Mouse (Mus musculus) left cerebral cortex, adult 18-20 months (tissue): ENCODE results near the gene Nfe2l2. TPM values are rescaled to one million over a fixed set of nuclear protein-coding genes. Genes with fewer than 3 reads are reported as not detected.

Source experiments
- microRNA-seq, 2 experiments: library from miRNA; unstranded; fragments of <30 nt; microRNA quantifications; one replicate each; pipeline ENCODE4 v1.2.0; 2021
- total RNA-seq, 2 experiments: library from RNA; stranded (reverse); gene quantifications; 2 replicates each; pipeline ENCODE4 v1.2.3; 2021

The Nfe2l2 gene
- total RNA-seq, 2 experiments from 2014 or later = 14.7 TPM

Small RNAs within 50 kb of the gene (microRNA-seq; reads per million reads assigned to microRNA genes)
- gene Gm24574 = 0 to 0.25 reads per million in 2 experiments

Other genes with a start within 250 kb of the Nfe2l2 start
- gene Hnrnpa3, start 45.4 kb downstream of the Nfe2l2 start, total RNA-seq = 100 to 1,000 TPM; 268 to 300 TPM
- 10 to 100 TPM; 35.7 to 39.7 TPM for gene Agps, start 127.5 kb upstream of the Nfe2l2 start, total RNA-seq
- gene Ttc30b, start 233.9 kb upstream of the Nfe2l2 start, total RNA-seq = 10 to 100 TPM; 11.1 to 12.4 TPM